Mouse (Mus musculus): ENCODE results near the gene Kif3a. TPM values are rescaled to one million over a fixed set of nuclear protein-coding genes. Genes with fewer than 3 reads are reported as not detected.

The Kif3a gene
- polyA plus RNA-seq (2012; rRNA removed) (37.1 and 38.3 TPM in 2 replicates), polyA plus RNA-seq (2014; fragmentation: Nextera tagmentation; extraction: Ambion mirVana) (63.7 and 78.4 TPM in 2 replicates)

DNA sequence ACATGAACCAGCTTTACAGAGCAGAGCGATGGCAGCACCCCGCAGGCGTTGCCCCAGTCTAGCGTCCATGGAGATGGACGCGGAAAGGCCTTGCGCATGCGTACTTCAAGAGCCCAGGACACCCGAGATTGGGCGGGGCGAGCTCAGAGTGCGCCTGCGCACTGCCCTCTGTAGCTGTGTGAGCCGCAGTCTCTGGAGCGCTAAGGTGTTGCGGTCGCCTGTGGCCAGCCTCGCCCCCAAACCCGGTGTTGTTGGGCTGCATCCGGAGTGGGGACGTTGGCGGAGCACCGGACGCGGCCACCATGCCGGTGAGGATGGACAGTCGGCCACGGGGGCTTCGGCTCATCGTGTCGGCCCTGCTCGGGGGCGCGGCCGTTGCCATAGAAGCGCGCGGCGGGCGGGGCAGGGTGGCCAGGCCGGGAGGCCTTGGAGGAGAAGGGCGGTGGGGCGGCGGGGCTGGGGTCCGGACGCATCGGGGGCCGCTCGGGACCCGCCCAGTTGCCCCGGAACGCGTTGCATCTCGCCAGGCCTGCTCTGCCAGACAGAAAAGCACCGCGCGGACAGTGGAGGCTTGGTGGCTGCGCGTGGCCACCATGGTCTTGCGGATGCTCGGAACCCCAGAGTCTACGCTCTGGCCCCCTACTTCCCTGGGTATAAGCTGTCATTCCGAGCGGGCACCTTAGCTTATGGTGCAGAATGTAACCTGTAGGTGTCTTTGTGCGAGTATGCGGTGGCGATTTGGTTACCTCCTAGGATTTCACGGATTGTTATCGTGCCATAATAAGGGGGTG, at the start of gene Kif3a:
Kif3a (plus strand) TSS at position 156 of the 791 bp plus-strand sequence.
- TF ChIP-seq POLR2A (IDR thresholded peaks at IDR 0.05; ENCODE audit: borderline replicate concordance, extremely low read depth, insufficient read depth, insufficient read length): peak; percentile 39; the same call in 1 of the 2 replicates
- H3K4me3 ChIP-seq (replicated peaks; ENCODE audit: low read length): peak within 1 kb of the TSS; percentile 82
- 0 out of 2 replicates have a peak within 1 kb of the TSS, but pooled peaks have one; percentile 63 for H3K27ac ChIP-seq (replicated peaks; ENCODE audit: low read depth, low read length)
- no peaks in the 10 kb centered on the region for H3K27me3 ChIP-seq (ENCODE audit: control insufficient read depth, insufficient read depth, low read length)
- peaks cover 8% of the 10 kb centered on the region for H3K36me3 ChIP-seq (ENCODE audit: control insufficient read depth, insufficient read depth, low read length)
- peak within 1 kb of the TSS; percentile 80 for H3K9ac ChIP-seq (ENCODE audit: low read depth, low read length, severe bottlenecking)
- H3K9me3 ChIP-seq (ENCODE audit: control insufficient read depth, low read length): no peaks in the 10 kb centered on the region
- peaks cover 13% of the 10 kb centered on the region; the same call in 1 of the 2 replicates for H3K4me1 ChIP-seq (ENCODE audit: control insufficient read depth, insufficient read depth, low read length)
- peak within 1 kb of the TSS; percentile 78 for H3K4me2 ChIP-seq (replicated peaks; ENCODE audit: low read depth, low read length, severe bottlenecking)
- WGBS: 3% methylated on average over 57 of the region's 69 CpGs
- peak; percentile 92 for DNase-seq (ENCODE audit: low spot score)
- peak; percentile 98 for ATAC-seq (ENCODE audit: low FRiP score, low read depth)

DNA sequence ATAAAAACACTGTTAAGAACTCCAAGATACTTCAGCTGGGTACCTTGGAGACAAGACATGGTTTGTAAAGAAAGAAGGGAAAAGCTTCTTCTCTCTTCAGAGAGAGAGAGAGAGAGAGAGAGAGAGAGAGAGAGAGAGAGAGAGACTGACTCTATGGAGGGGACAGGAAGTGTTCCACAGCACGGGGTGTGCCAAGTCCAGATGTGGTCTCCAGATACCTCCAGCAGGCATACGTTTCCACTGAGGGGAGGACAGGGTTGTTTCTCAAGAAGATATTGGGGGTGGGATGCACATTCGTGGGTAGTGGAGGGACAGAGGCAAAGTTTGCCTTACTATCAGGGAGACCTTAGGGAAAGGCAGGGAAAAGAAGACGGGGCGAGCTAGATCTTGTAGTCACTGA, 48.4 kb upstream of the Kif3a start:
- 0 out of 2 replicates have a peak overlapping the region, but pooled peaks have one; percentile 86 for H3K27ac ChIP-seq (replicated peaks; ENCODE audit: low read depth, low read length)
- DNase-seq (ENCODE audit: low spot score) (no peak), ATAC-seq (ENCODE audit: low FRiP score, low read depth) (no peak)
- no peaks in the 10 kb centered on the region for H3K9me3 ChIP-seq (ENCODE audit: control insufficient read depth, low read length)
- H3K4me1 ChIP-seq (ENCODE audit: control insufficient read depth, insufficient read depth, low read length): peaks cover 45% of the 10 kb centered on the region
- no peak for TF ChIP-seq POLR2A (IDR thresholded peaks at IDR 0.05; ENCODE audit: borderline replicate concordance, extremely low read depth, insufficient read depth, insufficient read length)
- no peaks in the 10 kb centered on the region for H3K27me3 ChIP-seq (ENCODE audit: control insufficient read depth, insufficient read depth, low read length)
- H3K4me3 ChIP-seq (replicated peaks; ENCODE audit: low read length): peak overlapping the region; percentile 82; the same call in 1 of the 2 replicates
- H3K9ac ChIP-seq (ENCODE audit: low read depth, low read length, severe bottlenecking): no peak overlapping the region
- H3K4me2 ChIP-seq (replicated peaks; ENCODE audit: low read depth, low read length, severe bottlenecking): peak overlapping the region; percentile 85
- WGBS: 40% methylated on average over 5 of the region's 5 CpGs
- no peaks in the 10 kb centered on the region for H3K36me3 ChIP-seq (ENCODE audit: control insufficient read depth, insufficient read depth, low read length)

DNA sequence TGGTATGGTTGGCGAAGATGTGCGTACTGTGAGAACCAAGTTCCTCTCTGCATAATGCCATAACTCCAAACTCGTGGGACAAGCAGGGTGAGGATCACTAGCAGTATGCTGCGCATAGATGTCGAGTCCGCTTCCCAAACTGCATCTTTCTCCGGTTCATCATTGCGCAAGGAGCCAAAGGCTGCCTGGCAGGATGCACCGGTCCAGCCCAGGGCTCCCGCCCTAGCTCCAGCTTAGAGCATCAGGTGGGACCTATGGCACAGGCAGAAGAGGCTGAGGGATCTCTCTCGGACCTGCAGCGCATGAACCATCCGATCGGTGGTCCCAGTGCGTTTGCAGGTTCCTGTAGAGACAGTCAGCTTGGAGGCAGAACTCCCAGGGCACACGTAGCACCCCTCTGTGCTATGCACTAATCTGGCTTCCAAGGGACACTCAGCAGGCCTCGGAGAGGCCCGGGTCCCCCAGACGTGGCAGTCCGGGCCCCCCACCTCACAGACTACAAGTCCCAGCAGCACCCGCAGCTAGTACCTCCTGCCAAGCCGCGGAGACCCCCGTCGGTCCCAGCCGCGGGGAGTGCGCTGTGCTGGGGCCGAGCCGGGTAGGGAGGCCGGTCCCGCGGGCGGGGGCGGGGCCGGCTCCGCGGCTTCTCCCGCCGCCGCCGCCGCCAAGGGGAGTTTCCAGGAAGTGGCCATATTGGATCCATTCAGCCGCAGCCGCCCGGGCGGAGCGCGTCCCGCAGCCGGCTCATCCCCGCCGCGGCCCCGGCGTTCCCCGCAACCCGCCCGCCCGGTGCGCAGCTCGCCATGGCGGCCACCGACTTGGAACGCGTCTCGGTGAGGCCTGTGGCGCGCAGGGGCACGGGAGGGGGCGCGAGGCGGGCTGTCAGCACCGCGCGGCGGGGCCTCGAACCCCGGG, 47.7 kb upstream of the Kif3a start, which contains the start of gene Sept8:
Sept8 (plus strand) TSS at position 51 of the 915 bp plus-strand sequence.
- no peaks in the 10 kb centered on the region for H3K27me3 ChIP-seq (ENCODE audit: control insufficient read depth, insufficient read depth, low read length)
- H3K27ac ChIP-seq (replicated peaks; ENCODE audit: low read depth, low read length): peak within 1 kb of the TSS; percentile 86
- no peaks in the 10 kb centered on the region for H3K9me3 ChIP-seq (ENCODE audit: control insufficient read depth, low read length)
- ATAC-seq (ENCODE audit: low FRiP score, low read depth) (peak; percentile 87), DNase-seq (ENCODE audit: low spot score) (peak; percentile 79)
- H3K4me2 ChIP-seq (replicated peaks; ENCODE audit: low read depth, low read length, severe bottlenecking): peak within 1 kb of the TSS; percentile 85
- H3K4me1 ChIP-seq (ENCODE audit: control insufficient read depth, insufficient read depth, low read length): peaks cover 52% of the 10 kb centered on the region
- WGBS: 7% methylated on average over 46 of the region's 79 CpGs
- peak within 1 kb of the TSS; percentile 80 for H3K9ac ChIP-seq (ENCODE audit: low read depth, low read length, severe bottlenecking)
- H3K36me3 ChIP-seq (ENCODE audit: control insufficient read depth, insufficient read depth, low read length): no peaks in the 10 kb centered on the region
- 0 out of 2 replicates have a peak, but pooled peaks have one; percentile 12 for TF ChIP-seq POLR2A (IDR thresholded peaks at IDR 0.05; ENCODE audit: borderline replicate concordance, extremely low read depth, insufficient read depth, insufficient read length)
- peak within 1 kb of the TSS; percentile 82 for H3K4me3 ChIP-seq (replicated peaks; ENCODE audit: low read length)

DNA sequence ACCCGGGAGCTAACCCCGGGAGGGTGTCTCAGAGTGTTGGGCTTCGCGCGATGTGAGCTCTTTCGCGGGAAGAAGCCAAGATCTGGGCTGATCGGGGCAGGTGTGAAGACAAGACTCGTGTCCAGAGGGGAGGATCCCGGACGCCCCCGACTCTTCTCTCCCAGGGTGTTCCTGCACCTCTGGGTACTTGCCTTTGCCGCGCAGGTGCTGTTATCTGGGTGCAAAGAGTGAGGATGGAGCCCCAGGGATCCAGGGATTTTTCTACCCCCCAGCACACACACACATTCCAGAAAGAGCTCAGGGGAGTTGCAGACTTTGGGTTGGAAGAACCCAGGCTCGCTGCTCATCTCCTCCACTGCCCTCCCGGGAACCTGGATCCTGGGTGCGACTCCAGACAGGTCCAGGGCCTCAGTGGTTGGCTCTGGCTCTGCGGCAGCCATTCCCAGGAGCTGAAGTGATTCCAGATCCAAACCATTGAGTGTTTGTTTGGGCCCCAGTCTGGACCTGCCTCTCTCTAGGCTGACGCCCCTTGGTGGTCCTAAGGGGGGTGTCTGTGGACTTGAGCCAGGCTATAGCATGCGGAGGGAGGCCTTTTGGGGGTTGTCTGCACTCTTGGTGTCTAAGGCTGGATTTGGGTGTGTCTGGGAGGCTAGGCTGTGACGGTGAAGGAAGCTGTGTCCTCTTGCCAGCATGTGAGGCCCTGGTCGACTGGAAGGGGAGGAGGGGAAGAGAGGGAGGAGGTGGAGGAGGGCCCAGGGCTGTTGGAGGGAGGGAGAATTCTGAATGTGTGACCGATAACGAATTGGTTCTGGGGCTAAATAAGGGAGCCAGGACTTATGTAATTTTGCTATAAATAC, 46.8 kb upstream of the Kif3a start:
- H3K4me3 ChIP-seq (replicated peaks; ENCODE audit: low read length): peak overlapping the region; percentile 82
- no peak for TF ChIP-seq POLR2A (IDR thresholded peaks at IDR 0.05; ENCODE audit: borderline replicate concordance, extremely low read depth, insufficient read depth, insufficient read length)
- no peaks in the 10 kb centered on the region for H3K9me3 ChIP-seq (ENCODE audit: control insufficient read depth, low read length)
- ATAC-seq (ENCODE audit: low FRiP score, low read depth): peak; percentile 52
- no peaks in the 10 kb centered on the region for H3K36me3 ChIP-seq (ENCODE audit: control insufficient read depth, insufficient read depth, low read length)
- peak; percentile 61 for DNase-seq (ENCODE audit: low spot score)
- H3K4me1 ChIP-seq (ENCODE audit: control insufficient read depth, insufficient read depth, low read length): peaks cover 61% of the 10 kb centered on the region
- H3K27ac ChIP-seq (replicated peaks; ENCODE audit: low read depth, low read length): peak overlapping the region; percentile 86
- H3K4me2 ChIP-seq (replicated peaks; ENCODE audit: low read depth, low read length, severe bottlenecking): peak overlapping the region; percentile 85
- H3K9ac ChIP-seq (ENCODE audit: low read depth, low read length, severe bottlenecking): peak overlapping the region; percentile 80
- no peaks in the 10 kb centered on the region for H3K27me3 ChIP-seq (ENCODE audit: control insufficient read depth, insufficient read depth, low read length)
- WGBS: under 1% methylated on average over 24 of the region's 24 CpGs
